Mouse (Mus musculus) cerebellum, adult 11-12 months (tissue): ENCODE measurements around the gene Foxj3.
"Not testable (repeated sequence)": the region's sequence is repeated elsewhere in the genome, so short reads cannot be mapped to it uniquely, and the experiment has no call there.

Experiments used
- DNase-seq: peaks from one replicate; pipeline ENCODE4 v3.0.0; 2022

Gene Foxj3

DNA sequence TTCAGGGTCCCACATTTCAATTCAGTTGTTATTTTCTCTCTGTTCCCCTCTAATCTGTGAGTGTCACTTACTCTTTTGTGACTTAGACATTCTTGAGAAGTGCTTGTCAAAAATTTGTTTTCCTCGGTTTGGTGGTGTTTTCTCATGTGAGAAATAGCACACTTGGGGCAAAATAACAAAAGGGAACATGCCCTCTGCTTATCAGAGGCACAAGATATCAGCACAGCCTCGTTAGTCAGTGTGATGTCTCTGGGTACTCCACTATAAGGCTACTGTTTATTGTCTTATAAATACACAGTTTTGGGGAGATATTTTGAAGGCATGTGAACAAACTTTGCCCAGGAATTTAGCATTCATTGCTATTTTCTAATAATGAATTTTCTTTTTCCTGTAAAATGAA, 37.7 kb downstream of the Foxj3 start:
- no peak for DNase-seq

DNA sequence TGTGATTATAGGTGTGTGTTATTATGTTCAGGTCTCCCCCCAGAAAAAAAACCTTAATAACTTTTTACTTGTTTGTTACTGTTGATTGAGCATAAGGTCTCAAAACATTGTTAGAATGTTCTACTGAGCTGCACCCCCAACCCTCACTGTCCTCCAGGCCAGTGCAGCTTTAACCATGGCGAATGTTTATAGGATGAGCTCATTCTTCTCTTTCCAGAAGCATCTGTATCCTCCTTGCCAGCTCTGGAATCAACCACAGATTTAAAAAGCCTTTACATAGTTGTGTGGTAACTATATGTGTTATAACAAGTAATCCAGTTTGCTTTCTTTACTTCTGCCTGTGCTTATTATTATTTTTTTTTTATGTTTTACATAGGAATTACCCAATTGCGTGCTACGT, 38.7 kb downstream of the Foxj3 start:
- no peak for DNase-seq

DNA sequence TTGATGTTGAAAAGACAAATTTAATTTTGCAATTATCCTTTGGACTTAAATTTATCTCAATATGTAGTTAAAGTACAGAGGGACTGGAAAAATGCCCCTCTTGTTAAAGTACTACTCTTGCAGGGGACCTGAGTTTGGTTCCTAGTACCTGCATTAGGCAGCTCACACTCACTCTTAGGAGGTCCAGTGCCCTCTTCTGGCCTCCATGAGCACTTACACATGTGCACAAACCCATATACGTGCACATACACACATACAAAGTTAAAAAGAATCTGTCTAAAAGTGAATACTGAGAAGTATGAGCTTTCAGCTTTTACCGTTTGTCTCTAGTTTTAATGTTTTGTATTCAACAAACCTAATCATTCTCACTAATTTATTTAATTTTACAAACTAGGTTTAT, 51.2 kb downstream of the Foxj3 start:
- no peak for DNase-seq

DNA sequence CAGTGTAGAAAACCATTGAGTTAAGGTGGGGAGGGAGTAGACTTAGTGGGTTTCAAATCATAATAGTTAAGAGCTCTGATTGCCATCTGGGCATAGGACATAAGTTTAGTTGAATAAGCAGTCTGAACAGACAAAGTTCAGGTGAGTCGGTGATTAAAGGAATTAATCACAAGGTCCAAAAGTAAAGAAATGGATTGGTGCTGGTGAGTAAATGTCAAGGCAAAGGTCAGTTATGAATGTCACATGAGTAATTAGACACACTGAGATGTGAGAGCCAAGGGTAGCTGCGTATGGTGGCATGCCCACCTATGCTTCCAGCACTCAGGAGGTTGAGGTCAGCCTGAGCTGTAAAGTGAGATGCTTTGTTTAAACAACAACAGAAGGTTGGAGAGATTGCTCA, 52.6 kb downstream of the Foxj3 start:
- DNase-seq, result no peak

DNA sequence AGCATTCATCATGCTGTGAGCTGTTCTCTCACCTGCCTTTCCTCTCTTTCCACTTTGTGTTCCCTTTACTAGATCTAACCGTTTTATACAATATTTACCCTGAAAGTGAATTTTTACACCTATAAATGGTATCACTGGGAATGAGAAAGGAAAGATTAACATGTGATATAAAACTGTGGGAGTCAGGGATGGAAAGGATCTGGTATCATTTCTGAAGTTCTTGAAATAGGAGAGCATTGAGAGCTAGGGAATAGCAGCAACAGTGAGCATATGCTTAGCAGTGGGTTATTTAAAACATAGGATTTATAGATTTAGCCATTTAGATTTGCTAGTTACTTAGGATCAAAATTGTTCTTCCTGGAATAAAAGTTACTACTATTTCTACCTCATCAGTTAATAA, 53.2 kb downstream of the Foxj3 start:
- no peak for DNase-seq

DNA sequence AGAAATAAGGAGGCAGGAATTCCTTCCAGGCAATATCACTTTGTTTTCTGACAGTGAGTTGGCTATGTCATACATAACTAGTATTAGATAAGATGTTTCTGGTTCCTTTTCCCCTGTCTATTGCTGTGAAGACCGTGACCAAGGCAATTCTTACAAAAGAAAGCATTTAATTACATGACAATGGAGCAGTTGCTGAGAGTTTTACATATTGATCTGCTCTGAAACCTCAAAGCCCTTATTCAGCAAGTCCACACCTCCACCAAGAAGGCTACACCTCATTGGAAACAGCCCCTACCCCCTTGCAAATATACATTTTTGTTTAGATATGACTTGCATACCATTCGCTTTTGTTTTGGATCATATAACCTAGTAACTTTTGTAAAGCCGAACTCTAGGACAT, 55.7 kb downstream of the Foxj3 start:
- DNase-seq, result no peak

DNA sequence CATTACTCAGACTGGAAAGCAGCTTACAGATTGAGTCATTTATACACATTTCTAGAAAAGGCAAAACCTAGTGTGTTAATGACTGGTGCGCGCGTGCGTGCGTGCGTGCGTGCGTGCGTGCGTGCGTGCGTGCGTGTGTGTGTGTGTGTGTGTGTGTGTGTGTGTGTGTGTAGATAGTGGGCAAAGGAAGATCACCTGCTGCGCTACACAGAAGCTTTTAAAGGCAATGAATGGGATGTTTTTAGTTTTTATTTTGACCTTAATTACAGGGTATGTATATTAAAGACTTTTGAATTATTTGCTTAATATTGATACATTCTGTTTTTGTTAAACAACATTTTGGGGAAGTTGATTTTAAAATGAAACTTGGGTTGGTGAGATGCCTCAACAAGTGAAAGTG, 57.5 kb downstream of the Foxj3 start:
- no peak for DNase-seq

DNA sequence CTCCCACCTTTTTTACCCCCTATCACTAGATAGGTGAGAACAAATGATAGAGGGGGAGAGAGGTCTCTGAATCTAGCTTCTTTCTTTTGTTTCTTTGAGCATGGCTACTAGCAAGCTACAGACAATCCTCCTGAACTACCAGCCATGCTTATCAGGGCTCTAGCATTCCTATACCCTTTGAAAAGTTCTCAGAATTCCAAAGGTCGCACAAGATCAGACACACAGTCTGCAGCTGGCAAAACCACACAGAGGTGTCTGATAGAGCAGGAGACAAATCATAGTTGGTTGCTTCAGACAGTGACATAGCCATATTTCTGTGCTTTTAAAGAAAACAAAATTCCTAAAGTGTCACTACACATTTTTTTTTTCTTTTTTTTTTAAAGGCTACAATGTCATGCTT, 62.8 kb downstream of the Foxj3 start:
- DNase-seq, result no peak

DNA sequence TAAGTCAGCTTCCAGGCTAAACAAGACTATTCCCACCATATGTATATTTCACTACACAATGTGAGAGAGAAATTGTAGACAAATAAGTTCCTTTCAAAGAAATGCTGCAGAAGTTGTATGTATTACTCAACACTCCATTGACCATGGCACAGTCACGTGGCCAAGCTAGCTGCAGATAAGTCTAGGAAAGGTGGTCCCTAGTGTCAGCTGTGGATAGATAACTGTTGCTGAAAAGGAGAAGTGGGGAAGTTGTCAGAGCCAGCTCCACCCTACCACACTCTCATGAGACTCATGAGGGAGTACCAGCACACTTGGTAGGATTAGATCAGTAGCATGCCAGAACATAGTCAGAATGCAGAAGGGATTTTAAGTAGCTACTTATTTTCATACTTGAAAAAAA, 72.7 kb downstream of the Foxj3 start:
- no peak for DNase-seq

DNA sequence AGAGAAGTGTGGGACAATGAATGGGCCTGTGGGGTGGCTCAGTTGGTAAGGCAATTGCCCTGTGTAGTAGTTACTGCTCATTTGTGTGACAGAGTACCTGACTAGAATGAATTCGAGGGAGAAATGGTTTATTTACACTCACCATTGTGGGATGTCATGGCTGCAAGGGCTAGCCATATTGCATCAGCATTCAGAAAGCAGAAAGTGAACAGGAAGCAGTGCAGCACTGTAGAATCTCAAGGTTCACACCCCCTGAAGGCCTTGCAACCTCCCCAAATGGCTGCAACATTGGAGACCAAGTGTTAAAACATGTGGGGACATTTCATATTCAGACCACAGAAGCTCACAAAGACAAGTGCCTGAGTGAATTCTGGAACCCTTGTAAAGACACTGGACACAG, 77.3 kb downstream of the Foxj3 start:
- DNase-seq, result no peak

DNA sequence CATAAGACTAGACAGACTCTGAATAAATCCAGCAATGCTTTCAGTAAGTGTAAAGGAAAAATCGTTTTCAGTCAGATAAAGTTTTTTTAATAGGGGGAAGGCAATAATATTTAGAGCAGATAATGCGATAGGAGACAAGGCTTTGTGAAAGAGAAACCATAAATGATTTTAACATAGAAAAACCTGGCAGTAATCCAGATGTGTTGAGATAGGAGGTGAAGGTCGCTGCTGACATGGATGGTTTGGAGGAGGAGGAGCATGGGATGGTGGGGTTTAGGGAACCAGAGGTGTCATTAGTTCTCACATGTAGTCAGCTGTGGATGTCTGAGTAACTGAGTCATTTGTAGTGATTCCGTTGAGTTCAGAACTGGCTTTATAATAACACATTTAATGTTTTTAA, 77.9 kb downstream of the Foxj3 start:
- DNase-seq, result no peak

DNA sequence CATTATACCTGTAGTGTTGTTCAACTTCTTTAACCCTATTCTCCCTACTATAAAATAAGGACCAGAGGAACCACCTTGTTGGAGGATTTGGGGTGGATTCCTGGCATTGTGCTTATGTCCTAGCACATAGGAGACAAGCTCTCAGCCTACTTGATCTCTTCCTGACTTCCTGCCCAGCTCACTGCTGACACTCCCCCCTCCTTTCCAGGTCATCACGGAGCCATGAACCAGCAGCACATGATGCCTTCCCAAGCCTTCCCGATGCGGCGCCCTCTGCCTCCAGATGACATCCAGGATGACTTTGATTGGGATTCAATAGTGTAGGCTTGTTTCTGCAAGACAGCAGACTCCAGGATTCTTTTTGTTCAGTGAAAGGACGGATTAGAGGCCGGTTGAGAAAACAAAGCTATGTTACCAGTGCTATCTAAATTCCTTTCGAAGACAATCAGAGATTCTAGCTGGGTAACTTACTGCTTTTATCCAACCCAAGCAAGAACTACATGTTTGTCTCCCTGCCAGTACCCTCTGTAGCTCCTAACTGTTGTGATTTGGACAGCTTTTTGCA, 89.4 kb downstream of the Foxj3 start:
- DNase-seq, result no peak

DNA sequence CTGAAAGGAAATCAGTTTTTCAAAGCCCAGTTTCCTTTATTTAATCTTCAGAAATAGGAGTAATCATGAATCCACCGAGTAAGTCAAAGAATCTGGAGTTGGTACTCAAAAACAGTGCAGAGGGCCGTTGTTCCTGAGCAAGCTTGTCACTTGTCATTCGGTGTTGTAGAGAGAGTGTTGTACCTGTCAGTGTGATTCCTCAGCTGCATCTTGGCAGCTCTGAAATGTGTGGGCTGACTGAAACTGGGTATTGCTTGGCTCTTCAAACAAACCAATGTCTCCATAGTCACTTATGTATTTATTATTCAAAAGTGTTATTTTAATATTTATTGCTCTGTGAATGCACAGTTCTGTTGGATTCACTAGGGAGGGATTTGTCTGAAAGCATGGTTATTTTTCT, 90.1 kb downstream of the Foxj3 start:
- DNase-seq, result no peak

DNA sequence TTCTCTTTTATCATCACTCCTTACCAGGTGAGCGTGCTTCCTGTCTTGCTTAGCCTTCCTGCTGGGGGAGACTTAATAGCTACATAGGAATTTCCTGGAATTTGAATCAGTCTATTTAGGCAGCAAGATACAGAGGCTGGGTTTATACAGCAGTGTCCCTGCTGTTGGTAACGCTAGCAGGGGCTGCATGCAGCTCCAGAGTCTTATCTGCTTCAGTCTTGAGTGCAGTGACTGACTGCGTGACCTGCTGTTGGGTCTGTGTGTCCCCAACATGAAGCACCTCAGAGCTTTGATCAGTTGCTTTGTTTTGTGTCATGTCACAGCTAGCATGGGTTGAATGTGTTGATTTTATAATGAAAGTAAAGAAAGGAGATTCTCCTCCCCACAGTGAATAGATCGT, 90.5 kb downstream of the Foxj3 start:
- no peak for DNase-seq

DNA sequence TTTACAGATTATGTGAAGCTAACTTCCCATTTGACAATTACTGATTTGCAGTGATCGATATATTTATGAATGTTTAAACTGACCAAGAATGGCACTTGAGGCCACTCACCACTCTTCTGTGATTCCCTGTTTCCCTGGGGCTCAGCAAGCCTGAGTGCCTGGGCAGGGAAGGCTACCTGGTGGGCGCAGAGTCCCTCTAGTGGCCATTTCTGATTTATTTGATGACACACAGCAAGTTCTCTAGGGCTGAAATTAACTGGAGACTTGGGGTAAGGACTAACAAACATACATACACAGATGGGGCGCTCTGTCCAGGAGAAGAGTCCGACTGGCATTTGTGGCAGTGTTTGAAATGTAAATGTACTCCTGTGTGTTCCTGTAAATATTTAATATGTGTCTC, 91.6 kb downstream of the Foxj3 start:
- DNase-seq, result not testable (repeated sequence)

DNA sequence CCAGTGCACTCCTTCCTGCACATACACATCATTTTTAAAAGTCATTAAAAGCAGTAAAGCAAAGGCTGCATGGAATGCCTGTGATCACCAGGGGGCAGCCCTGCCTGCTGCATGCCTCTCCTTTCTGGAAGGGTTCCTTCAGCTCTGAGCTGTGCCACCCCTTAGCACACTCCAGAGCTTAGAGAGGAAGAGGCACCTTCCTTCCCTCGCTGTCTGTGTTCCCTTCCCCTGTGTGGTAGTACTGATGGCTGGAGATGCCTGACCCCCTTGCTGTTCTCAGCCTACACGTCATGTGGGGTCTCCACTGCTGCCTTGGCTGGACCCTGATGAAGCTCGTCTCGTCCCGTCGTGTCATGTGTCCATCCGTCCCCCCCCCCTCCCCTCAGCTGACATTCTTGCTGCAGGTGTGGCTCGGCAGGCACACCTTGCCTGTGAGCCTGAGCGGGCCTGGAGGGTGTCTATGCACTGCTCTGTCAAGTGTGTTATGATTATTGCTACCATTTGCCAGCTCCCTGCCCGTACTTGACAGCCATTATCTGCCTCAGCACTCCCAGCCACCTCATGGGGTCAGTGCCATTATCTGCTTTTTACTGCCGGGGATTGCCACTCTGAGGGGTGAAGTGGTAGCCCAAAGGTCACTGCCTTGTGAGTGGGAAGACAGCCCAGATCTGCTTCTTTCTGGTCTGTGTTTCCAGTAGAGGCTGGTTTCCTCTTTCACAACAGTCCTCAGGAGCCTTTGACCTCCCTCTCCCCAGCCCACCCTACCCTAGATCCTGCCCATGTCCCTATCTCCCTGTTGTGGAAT, 94.5 kb downstream of the Foxj3 start:
- DNase-seq, result no peak

DNA sequence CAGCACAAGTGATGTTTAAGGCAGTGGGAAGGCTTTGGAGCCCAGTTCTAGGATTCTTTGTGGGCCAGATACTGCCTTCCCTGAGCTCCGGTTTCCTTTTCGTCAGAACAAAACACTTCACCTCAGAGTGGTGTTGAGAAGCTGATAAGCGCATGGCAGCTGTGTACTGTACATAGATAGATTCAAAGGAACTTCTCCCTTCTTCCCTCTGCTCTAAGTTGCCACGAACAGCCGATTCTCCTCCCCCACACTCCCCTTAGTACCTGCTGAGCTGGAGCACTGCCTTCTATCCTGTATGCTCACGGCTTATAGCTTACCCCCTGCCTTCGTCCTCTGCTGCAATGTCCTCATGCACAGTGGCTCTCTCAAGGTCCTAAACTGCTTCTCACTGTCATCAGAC, 95.9 kb downstream of the Foxj3 start:
- no peak for DNase-seq

DNA sequence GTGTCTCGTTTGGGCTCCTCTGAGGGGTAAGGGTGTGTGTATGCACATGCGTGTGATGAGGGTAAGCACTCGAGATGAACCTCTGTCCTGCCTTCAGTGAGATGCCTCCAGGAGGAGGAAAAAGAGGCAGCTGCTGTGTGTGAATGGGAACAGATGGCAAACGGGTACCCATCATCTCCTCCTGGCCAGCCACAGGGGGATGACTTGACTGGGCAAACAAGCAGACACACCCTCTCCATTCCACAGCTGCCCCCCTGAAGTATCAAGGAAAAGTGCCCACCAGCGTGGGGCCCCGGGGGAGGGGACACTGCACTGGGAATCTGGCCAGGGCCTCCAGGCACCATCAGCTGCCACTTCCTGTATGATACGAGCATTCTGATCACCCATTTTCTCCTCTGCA, 96.5 kb downstream of the Foxj3 start:
- no peak for DNase-seq

DNA sequence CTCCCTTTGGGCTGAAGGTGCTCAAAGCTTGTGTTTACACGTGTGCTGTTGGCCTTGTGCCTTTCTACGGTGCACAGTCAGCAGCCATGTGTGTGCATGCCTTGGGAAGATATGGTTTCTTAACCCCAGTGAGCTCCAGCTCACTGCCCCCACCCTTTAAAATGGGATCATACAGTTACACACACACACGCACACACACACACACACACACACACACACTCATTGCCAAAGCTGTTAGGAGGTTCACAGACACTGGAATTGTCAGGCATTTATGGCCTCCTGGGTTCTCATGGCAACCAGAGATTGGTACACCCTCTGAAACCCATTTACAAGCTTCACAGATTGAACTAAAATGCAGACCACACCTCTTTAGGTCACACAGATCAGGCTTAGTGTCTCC, 97.1 kb downstream of the Foxj3 start:
- no peak for DNase-seq

DNA sequence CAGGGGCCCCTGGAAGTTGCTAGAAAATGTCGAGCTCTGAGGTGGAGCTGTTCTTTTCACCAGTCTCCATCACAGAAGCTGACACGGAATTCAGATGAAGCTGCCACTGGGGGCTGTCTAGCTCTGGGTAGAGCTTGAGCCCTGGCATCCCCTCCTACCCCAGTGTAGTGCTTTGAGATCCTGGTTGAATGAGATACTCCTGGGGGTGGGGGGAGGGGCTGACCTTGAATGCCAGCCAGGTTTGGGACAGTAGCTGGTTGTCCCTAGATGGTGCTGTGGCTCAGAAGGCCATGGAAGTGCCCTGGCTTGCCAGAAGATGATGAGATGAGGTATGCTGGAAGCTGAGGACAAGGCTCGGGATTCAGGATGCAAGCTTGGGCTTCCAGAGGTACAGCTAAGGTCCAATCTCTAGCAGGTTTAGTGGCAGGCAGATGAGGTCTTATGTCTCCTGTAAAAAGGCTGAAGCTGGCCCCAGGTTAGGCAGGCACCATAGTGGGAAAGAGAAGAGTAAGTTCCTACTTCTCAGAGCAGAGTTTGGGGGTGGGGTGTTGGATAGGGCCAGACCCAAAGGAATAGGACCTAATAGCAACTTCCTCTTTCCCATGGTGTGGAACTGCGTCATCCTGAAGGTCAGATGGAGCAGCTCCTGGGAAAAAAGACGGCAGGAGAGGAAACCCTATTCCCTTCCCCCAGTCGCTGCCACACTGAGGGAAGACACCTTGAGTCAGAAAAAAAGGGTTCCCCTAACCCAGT, 98.3 kb downstream of the Foxj3 start:
- DNase-seq, result no peak

DNA sequence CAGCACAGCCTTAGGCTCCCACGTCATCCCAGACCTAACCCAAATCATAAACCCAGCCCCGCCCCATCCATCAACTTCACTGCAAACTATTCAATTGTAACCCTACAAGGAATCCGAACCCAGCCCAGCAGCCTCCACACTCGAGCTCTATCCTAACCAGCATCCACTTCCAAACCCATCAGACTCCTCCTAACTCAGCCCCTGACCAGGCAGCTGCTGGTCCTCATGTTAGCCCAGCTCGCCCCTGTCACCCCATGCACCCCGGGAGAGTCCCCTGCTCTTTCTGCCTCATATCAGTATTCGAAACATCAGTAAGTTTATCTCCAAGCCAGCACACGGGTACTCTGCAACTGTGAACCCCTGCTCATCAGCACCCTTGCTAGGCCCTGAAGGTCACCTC, 98.9 kb downstream of the Foxj3 start:
- no peak for DNase-seq

DNA sequence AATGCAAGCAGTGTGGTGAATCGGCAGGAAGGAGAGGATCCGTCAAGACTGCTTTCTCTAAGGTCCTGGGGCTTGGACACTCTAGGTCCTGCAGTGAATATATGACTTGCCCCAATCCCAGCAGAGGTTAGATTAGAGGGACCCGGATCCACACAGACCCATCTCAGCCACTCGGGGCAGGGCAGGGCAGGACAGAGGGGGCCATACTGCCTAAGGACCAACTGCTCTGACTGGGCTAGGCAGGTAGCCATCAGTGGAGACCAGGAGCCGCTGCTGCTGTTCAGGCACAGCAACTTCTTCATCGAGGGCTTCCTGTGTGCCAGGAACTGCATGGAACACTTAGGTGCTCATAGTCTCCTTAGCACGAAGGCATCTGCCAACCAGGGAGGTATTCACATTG, 99.9 kb downstream of the Foxj3 start:
- DNase-seq, result no peak

DNA sequence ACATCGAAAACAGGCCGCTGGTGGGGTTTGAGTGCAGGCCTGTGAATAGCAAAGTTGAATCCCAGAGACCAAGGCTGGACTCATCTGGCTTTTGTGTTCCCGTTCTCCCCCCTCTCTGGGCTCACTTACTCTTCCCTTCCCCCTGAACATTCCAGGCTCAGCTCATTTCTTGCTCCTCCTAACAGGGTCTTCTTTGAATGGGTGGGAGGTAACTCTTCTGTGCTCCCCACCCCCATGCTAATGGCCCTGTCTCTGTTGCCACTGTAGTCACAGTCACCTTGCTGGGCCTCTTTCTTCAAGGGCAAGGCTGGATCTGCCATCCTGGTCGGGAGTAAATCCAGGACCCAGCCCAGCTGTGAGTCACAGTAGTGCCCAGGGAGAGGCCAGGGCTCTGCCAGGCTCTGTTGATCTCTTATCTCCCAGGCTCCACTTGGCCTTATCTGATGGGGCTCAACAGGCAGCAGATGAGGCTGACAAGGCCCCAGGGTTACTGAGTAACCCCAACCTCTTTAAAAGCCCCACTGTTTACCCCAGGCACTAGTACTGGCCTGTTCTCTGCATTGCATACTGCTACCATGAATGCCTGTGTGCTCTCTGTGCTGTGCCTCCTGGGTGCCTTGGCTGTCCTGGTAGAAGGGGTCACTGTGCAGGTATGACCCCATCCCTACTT, 100.5 kb downstream of the Foxj3 start, which contains the start of gene Guca2a:
Guca2a (plus strand) TSS at position 529 of the 670 bp plus-strand sequence.
- DNase-seq, result no peak

DNA sequence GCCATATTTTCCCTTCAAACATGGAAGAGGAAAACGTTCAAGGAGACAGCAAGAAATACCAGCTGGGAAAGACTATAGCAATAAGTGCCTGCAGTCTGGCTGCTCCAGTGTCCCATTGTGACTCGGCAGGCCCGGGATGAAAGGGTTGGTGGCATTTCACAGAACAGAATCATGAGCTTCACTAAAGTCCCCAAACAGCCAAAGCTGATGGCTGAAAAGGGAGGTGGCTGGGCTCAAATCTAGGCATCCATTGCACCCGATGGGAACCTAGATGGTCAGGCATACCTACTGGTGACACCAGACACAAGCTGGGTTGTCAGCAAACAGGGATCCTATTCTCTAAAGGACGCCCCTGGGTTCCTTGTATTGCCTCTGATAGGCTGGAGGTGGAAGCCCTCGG, 101.1 kb downstream of the Foxj3 start:
- DNase-seq, result no peak
